Mouse (Mus musculus) Muller cell, postnatal 12 days (primary cell): Measurements from ENCODE around the gene Prkag2.

Source experiments
- DNase-seq: peaks from one replicate; pipeline ENCODE4 v3.0.0-alpha.2; 2015; ENCODE audit errors: inconsistent ontology term

Gene Prkag2

GRCm38 (mm10) chr5:25001391-25001794, 99.0 kb downstream of the Prkag2 start:
- DNase-seq, result no peak

- no peak for DNase-seq
Observed at GRCm38 (mm10) chr5:24999351-24999750, 101.1 kb downstream of the Prkag2 start.

GRCm38 (mm10) chr5:24995576-24996100, 104.8 kb downstream of the Prkag2 start:
- DNase-seq, result peak; percentile 79

GRCm38 (mm10) chr5:24993190-24993589, 107.3 kb downstream of the Prkag2 start:
- DNase-seq, result no peak

- no peak for DNase-seq
Observed at GRCm38 (mm10) chr5:24991575-24991974, 108.9 kb downstream of the Prkag2 start.

- DNase-seq, result no peak
Observed at GRCm38 (mm10) chr5:24990460-24990859, 110.0 kb downstream of the Prkag2 start.

GRCm38 (mm10) chr5:24989683-24990082, 110.8 kb downstream of the Prkag2 start:
- DNase-seq, result no peak

GRCm38 (mm10) chr5:24986956-24987355, 113.5 kb downstream of the Prkag2 start:
- no peak for DNase-seq

- no peak for DNase-seq
Observed at GRCm38 (mm10) chr5:24986204-24986940, 114.1 kb downstream of the Prkag2 start.

- DNase-seq, result no peak
Observed at GRCm38 (mm10) chr5:24985434-24986176, 114.8 kb downstream of the Prkag2 start.

- DNase-seq, result no peak
Observed at GRCm38 (mm10) chr5:24984157-24984556, 116.3 kb downstream of the Prkag2 start.

GRCm38 (mm10) chr5:24983539-24983938, 116.9 kb downstream of the Prkag2 start:
- peak; percentile 19 for DNase-seq

GRCm38 (mm10) chr5:24982258-24982657, 118.2 kb downstream of the Prkag2 start:
- no peak for DNase-seq

GRCm38 (mm10) chr5:24981765-24982164, 118.7 kb downstream of the Prkag2 start:
- no peak for DNase-seq

GRCm38 (mm10) chr5:24979968-24980345, 120.5 kb downstream of the Prkag2 start:
- no peak for DNase-seq

GRCm38 (mm10) chr5:24979312-24979967, 121.0 kb downstream of the Prkag2 start:
- no peak for DNase-seq

GRCm38 (mm10) chr5:24976907-24977306, 123.5 kb downstream of the Prkag2 start:
- no peak for DNase-seq

GRCm38 (mm10) chr5:24976236-24976635, 124.2 kb downstream of the Prkag2 start:
- DNase-seq, result no peak

- no peak for DNase-seq
Observed at GRCm38 (mm10) chr5:24975100-24975499, 125.3 kb downstream of the Prkag2 start.

- peak; percentile 33 for DNase-seq
Observed at GRCm38 (mm10) chr5:24973672-24974225, 126.7 kb downstream of the Prkag2 start.

- no peak for DNase-seq
Observed at GRCm38 (mm10) chr5:24973228-24973627, 127.2 kb downstream of the Prkag2 start.
